Mouse (Mus musculus) forebrain, embryonic 11.5 days (tissue): ENCODE measurements around the gene Cfap45. TPM values are rescaled to one million over a fixed set of nuclear protein-coding genes. Genes with fewer than 3 reads are reported as not detected.

Source experiments
- ATAC-seq: fragments of 200-750 bp; cut with Nextera tagmentation; replicated peaks from 2 replicates; pipeline ENCODE4 v1.8.0; 2017; ENCODE audit warnings: moderate TSS enrichment; ENCODE audit not compliant: low FRiP score
- DNase-seq: peaks from one replicate; pipeline ENCODE4 v3.0.0-alpha.2; 2017; ENCODE audit warnings: low spot score
- H3K27ac ChIP-seq: fragments of 300-500 bp; sonication (generic); 2 replicates; pipeline ENCODE4 v1.5.1; 2014; ENCODE audit warnings: low read depth, low read length
- H3K27me3 ChIP-seq: fragments of 300-500 bp; sonication (generic); 2 replicates; pipeline ENCODE4 v1.6.1; 2014; ENCODE audit warnings: mild to moderate bottlenecking, low read length, mixed read lengths; ENCODE audit not compliant: control insufficient read depth, insufficient read depth
- H3K36me3 ChIP-seq: fragments of 300-500 bp; sonication (generic); 2 replicates; pipeline ENCODE4 v1.6.1; 2014; ENCODE audit warnings: mild to moderate bottlenecking, low read length, moderate library complexity, mixed read lengths; ENCODE audit not compliant: control insufficient read depth, insufficient read depth
- H3K4me1 ChIP-seq: fragments of 300-500 bp; sonication (generic); replicated peaks from 2 replicates; pipeline ENCODE4 v1.6.1; 2014; ENCODE audit warnings: low read length, mixed read lengths; ENCODE audit not compliant: control insufficient read depth, insufficient read depth
- H3K4me2 ChIP-seq: fragments of 300-500 bp; sonication (generic); 2 replicates; pipeline ENCODE4 v1.6.1; 2014; ENCODE audit warnings: low read depth, mild to moderate bottlenecking, low read length, moderate library complexity, mixed read lengths; ENCODE audit not compliant: severe bottlenecking
- H3K4me3 ChIP-seq: fragments of 300-500 bp; sonication (generic); 2 replicates; pipeline ENCODE4 v1.5.1; 2014; ENCODE audit warnings: low read depth, low read length
- H3K9ac ChIP-seq: fragments of 300-500 bp; sonication (generic); 2 replicates; pipeline ENCODE4 v1.6.1; 2014; ENCODE audit warnings: low read length
- H3K9me3 ChIP-seq: fragments of 300-500 bp; sonication (generic); 2 replicates; pipeline ENCODE4 v1.6.1; 2016; ENCODE audit warnings: low read length, mixed read lengths; ENCODE audit not compliant: control insufficient read depth
- WGBS: fragments of 180-500 bp; shearing (Covaris S2); extraction: QIAGEN DNeasy Blood & Tissue Kit; methylation state at CpG from one replicate; pipeline ENCODE4 v1.1.7; 2014; 5-methylcytosine and 5-hydroxymethylcytosine counted together
- polyA plus RNA-seq: library from polyadenylated mRNA; unstranded; fragments of >200 nt; fragmentation: Nextera tagmentation; extraction: Ambion mirVana; gene quantifications from 2 replicates; pipeline ENCODE4 v1.2.1, GENCODE M21; 2014

The Cfap45 gene
- polyA plus RNA-seq, 1 experiment from 2014 or later: 1.2 TPM

DNA sequence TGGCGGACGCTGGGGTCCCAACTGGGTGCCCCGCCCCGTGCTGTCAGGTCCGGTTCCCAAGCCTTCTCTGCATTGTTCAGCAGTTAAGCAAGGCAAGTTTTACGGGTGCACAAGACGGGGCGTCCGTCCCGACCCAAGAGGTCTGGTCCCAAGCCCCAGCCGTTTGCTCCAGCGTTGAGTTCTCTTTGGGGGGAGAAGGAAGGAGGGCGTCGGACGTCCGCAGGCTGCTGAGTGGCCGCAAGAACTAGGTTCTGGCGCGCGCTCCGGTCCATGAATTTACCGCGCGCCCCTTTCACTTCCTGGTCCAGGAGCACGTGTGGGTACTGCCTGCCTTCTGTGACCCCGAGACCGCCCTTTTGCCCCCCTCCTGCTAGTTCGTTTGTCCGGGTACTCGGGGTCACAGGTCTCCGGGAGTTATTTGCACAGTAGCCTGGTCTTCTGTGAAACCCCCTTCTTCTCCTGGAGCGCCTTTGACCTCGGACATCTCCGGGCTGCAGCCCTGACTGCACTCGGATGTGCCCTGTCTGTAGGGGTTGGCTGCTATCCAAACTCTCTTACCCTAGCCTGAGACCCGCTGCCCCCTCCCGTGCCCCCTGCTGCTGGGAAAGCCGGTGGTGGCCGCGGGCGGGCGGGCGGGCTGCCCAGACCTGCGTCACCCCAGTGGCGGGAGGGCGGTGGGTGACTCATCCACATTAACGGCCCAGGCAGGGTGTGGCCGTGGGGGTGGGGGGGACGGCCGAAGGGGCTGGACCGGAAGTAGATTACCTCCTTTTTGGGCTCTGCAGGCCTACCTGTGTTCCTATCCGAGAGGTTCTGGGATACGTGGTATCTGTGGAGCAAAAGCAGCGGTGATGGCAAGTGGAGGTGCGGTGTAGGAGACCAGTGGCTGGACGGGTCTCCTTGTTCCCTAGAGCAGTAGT, 19.9 kb upstream of the Cfap45 start:
- H3K4me2 ChIP-seq: peak overlapping the region; percentile 58
- DNase-seq (peak; percentile 73), ATAC-seq (peak; percentile 22; the same call in 1 of the 2 replicates)
- H3K36me3 ChIP-seq: peaks cover 8% of the 10 kb centered on the region
- WGBS: 3% methylated on average over 56 of the region's 56 CpGs
- H3K4me1 ChIP-seq: peaks cover 24% of the 10 kb centered on the region; the same call in 1 of the 2 replicates
- H3K4me3 ChIP-seq: peak overlapping the region; percentile 36
- peak overlapping the region; percentile 47 for H3K9ac ChIP-seq
- no peak overlapping the region for H3K27ac ChIP-seq
- H3K27me3 ChIP-seq: peaks cover 23% of the 10 kb centered on the region
- H3K9me3 ChIP-seq: no peaks in the 10 kb centered on the region

DNA sequence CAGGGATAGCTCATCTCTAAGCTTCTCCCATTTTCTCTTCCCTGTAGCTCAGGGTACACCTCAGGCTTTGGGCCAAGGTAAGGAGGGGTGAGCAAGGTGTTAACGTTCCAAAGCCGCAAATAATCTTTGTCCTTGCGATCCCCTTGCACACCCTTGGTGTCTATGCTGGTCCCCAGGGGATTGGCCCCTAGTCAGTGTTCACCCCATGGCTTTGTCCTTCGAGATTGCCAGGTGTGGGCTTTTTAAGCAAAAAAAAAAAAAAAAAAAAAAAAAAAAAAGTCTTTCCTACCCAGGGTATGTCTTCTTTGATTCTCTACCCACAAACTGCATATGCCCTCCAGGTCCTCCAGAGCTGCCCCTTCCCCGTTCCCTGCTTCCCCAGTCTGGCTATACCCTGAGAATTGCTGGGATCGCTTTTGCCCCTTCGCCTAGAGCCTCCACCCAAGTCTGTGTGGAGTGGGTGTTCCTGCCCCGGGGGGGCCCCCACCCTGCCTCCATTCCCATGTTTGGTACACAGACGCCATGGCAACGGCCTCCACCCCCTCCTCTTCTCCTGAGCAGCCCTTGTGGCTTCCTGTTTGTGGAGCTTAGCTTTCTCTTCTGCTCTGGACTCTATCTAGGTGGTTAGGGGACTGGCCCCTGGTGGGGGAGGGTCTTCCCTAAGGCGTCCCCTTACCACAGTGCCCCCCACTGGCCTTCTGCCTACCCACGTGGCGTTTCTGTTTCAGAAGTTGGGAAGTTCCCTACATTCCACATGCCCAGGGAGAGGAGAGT, 19.0 kb upstream of the Cfap45 start:
- no peaks in the 10 kb centered on the region for H3K9me3 ChIP-seq
- peaks cover 23% of the 10 kb centered on the region for H3K27me3 ChIP-seq
- DNase-seq (no peak), ATAC-seq (no peak)
- no peak overlapping the region for H3K27ac ChIP-seq
- H3K4me1 ChIP-seq: peaks cover 24% of the 10 kb centered on the region; the same call in 1 of the 2 replicates
- no peak overlapping the region for H3K9ac ChIP-seq
- H3K4me2 ChIP-seq: peak overlapping the region; percentile 58
- WGBS: 43% methylated on average over 13 of the region's 13 CpGs
- peaks cover 8% of the 10 kb centered on the region for H3K36me3 ChIP-seq
- peak overlapping the region; percentile 36 for H3K4me3 ChIP-seq

GRCm38 (mm10) chr1:172502145-172503110, 18.2 kb upstream of the Cfap45 start:
- WGBS: 40% methylated on average over 12 of the region's 13 CpGs
- no peak overlapping the region; the same call in 1 of the 2 replicates for H3K4me2 ChIP-seq
- no peaks in the 10 kb centered on the region for H3K9me3 ChIP-seq
- peaks cover 23% of the 10 kb centered on the region for H3K27me3 ChIP-seq
- peaks cover 24% of the 10 kb centered on the region; the same call in 1 of the 2 replicates for H3K4me1 ChIP-seq
- H3K9ac ChIP-seq: no peak overlapping the region
- H3K36me3 ChIP-seq: peaks cover 6% of the 10 kb centered on the region
- DNase-seq (no peak), ATAC-seq (no peak)
- no peak overlapping the region for H3K4me3 ChIP-seq
- no peak overlapping the region for H3K27ac ChIP-seq

DNA sequence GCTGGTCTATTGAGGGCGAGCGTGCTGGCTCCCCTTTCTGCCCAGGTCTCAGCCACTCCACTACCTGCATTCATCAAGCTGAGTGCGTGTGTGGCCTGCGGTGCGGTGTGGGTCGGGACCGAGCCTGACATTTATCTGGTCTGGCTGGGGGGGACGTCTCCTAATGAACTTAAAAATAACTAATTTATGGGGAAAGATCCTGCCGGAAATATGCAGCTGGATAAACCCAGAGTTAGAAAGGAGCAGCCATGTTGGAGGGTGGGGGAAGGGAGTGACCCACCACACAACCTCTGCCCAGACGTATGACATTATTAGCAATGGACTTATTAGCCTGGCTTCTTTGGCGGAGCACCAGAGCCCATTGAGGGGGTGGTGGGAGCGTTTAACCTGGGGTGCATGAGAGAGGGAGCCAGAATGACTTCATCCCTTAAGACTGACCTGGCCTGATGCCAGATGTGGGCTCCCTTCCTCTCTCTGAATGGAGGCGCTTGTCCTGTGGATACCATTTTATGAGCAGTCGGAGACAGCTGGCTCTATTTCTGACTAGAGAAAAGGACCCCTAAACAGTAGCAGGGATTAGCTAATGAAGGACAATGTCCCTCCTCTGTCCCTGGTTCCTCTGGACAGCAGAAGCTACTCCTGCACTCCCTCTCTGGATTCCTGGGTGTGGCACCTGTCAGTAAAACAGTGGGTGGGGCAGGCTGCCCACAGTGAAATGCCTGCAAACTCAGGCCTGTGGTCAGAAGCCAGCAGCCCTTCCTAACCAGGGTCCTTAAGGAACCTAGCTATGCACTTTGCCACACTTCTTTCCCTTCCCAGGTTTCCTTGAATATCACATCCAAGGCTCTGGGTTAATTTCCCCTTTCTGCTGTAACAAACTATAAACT, 17.2 kb upstream of the Cfap45 start:
- Histone ChIP-seq H3K4me3 (no peak overlapping the region), H3K36me3 (peaks cover under 1% of the 10 kb centered on the region; the same call in 1 of the 2 replicates), H3K9ac (no peak overlapping the region), H3K9me3 (no peaks in the 10 kb centered on the region), H3K4me2 (peak overlapping the region; percentile 8; the same call in 1 of the 2 replicates), H3K4me1 (peaks cover 24% of the 10 kb centered on the region; the same call in 1 of the 2 replicates), H3K27me3 (peaks cover 23% of the 10 kb centered on the region), H3K27ac (no peak overlapping the region)
- DNase-seq (no peak), ATAC-seq (no peak)
- WGBS: 40% methylated on average over 14 of the region's 14 CpGs

DNA sequence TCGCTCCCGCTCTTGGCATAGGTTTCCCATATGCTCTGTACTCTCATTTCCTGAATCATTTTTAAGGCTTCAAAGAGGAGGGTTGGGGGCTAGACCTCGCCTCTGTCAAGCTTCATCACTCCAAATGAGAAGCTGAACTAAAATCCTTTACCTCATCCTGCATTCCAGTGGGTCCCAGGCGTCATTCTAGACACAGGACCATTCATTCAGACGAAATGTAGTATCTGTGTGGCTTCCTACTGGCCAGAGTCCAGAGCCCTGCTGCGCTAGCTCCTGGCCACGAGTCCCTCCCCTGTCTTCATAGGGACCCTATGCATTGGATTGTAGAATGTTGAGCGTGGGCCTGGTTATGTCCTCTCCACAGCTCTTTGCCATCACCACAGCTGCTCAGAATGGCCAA, 15.8 kb upstream of the Cfap45 start:
- Histone ChIP-seq H3K4me1 (peaks cover 24% of the 10 kb centered on the region; the same call in 1 of the 2 replicates), H3K9ac (no peak overlapping the region), H3K27me3 (peaks cover 19% of the 10 kb centered on the region)

DNA sequence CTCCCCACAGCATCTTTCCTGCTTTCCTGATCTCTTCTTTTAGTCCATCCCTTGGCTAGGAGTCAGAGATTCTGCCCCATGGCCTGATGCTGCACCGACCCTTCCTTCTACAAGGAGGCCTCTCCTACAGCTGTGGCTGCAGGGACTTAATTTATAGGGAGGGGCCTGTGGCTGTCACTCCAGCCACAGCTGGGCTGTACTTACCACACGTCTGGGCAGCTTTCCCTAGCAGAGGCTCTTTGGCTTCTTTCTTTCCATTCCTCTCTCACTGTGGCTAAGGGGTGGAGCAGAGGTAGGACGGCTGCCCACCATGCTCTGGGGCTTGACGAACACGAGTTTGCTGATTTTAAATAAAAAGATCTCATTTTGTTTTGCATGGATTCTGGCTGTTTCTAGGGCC, 13.6 kb upstream of the Cfap45 start:
- ATAC-seq: no peak
- no peak overlapping the region for H3K4me2 ChIP-seq
- no peaks in the 10 kb centered on the region for H3K9me3 ChIP-seq
- H3K9ac ChIP-seq: no peak overlapping the region; the same call in 1 of the 2 replicates
- H3K36me3 ChIP-seq: no peaks in the 10 kb centered on the region
- H3K4me1 ChIP-seq: peaks cover 11% of the 10 kb centered on the region; the same call in 1 of the 2 replicates
- no peak overlapping the region for H3K27ac ChIP-seq
- peaks cover under 1% of the 10 kb centered on the region; the same call in 1 of the 2 replicates for H3K27me3 ChIP-seq
- no peak overlapping the region for H3K4me3 ChIP-seq
- no peak for DNase-seq
- WGBS: 66% methylated on average over 5 of the region's 5 CpGs

More for the DNA sequence above, 15.8 kb upstream of the Cfap45 start:
- H3K36me3 ChIP-seq: no peaks in the 10 kb centered on the region
- H3K9me3 ChIP-seq: no peaks in the 10 kb centered on the region
- H3K27ac ChIP-seq: no peak overlapping the region
- ATAC-seq (no peak), DNase-seq (no peak)
- H3K4me3 ChIP-seq: no peak overlapping the region
- 84% methylated on average over 8 of the region's 8 CpGs for WGBS
- H3K4me2 ChIP-seq: no peak overlapping the region

GRCm38 (mm10) chr1:172507701-172508100, 12.9 kb upstream of the Cfap45 start:
- Histone ChIP-seq H3K9ac (no peak overlapping the region), H3K4me2 (no peak overlapping the region), H3K9me3 (no peaks in the 10 kb centered on the region), H3K27me3 (no peaks in the 10 kb centered on the region), H3K36me3 (no peaks in the 10 kb centered on the region), H3K4me1 (peaks cover 7% of the 10 kb centered on the region; the same call in 1 of the 2 replicates), H3K27ac (no peak overlapping the region), H3K4me3 (no peak overlapping the region)
- DNase-seq: no peak
- no peak for ATAC-seq
- WGBS: 91% methylated on average over 3 of the region's 3 CpGs
